Mouse (Mus musculus): ENCODE measurements around the gene Adpgk. TPM values are rescaled to one million over a fixed set of nuclear protein-coding genes. Genes with fewer than 3 reads are reported as not detected.

Gene Adpgk
- polyA plus RNA-seq, 1 experiment from 2014 or later = 26.7 TPM

DNA sequence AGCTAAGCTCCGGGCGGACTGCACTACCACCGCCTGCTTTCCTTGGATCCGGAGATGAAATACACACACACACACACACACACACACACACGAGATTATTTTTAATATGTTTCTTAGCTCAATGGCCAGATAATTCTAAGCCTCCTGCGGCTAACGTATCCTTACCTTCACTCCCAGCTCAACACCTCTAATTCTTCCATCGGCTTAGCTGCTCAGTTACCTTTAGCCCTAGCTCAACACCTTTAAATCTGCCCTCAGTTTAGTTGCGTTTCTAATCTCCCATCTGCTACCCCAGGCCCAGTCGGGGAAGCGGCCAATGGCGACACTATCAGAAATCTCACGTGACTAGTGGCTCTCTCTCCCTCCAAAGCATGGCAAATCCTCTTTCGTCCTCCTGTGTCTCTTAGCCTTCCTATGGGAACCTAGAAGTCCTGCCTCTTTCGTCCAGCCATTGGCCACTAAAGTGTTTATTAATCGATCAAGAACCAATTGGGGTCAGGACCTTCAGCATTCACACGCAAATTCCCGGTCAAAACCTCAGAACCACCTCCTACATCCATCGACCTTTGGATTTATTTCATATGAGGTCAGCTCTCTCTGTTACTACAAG is 16.4 kb upstream of the Adpgk start:
- H3K27ac ChIP-seq (ENCODE audit: low read length) = no peak overlapping the region
- no peak for ATAC-seq
- no peak for TF ChIP-seq CTCF (IDR thresholded peaks at IDR 0.05)
- TF ChIP-seq EP300 (IDR thresholded peaks at IDR 0.05) = no peak

DNA sequence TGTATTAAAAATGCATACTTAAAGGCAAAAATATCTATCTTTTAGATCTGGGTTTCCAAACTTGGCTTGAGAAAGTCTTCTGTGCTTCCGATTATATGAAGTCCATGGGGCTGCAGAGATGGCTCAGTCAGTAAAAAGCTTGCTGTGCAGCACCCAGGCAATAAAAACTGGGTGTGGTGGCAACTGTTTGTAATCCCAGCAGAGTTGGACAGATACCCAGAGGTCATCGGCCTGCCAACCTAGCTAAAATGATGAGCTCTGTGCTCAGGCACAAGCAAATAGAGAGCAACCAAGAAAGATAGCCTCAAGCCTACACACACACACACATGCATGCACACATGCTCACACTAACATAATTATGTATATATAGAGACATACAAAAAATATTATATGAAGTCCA is 13.2 kb upstream of the Adpgk start:
- Histone ChIP-seq H3K9ac (replicated peaks; ENCODE audit: low read depth) (no peak overlapping the region), H3K4me3 (ENCODE audit: low read depth, low read length) (no peak overlapping the region), H3K27ac (ENCODE audit: low read length) (no peak overlapping the region), H3K9me3 (ENCODE audit: low read length) (no peaks in the 10 kb centered on the region), H3K4me2 (replicated peaks; ENCODE audit: low read depth, low read length) (no peak overlapping the region), H3K36me3 (ENCODE audit: insufficient read depth, low read length) (no peaks in the 10 kb centered on the region), H3K27me3 (replicated peaks; ENCODE audit: insufficient read depth, low read length) (no peaks in the 10 kb centered on the region), H3K4me1 (ENCODE audit: insufficient read depth, low read depth, low read length) (no peaks in the 10 kb centered on the region)
- ATAC-seq (no peak), DNase-seq (ENCODE audit: low spot score) (no peak)
- TF ChIP-seq EP300 (IDR thresholded peaks at IDR 0.05) = no peak
- TF ChIP-seq CTCF (IDR thresholded peaks at IDR 0.05) = no peak
- 86% methylated on average over 2 of the region's 2 CpGs for WGBS

More for the DNA sequence above, 16.4 kb upstream of the Adpgk start:
- Histone ChIP-seq H3K36me3 (ENCODE audit: insufficient read depth, low read length) (no peaks in the 10 kb centered on the region), H3K4me1 (ENCODE audit: insufficient read depth, low read depth, low read length) (peaks cover 4% of the 10 kb centered on the region; the same call in 1 of the 2 replicates), H3K9me3 (ENCODE audit: low read length) (no peaks in the 10 kb centered on the region), H3K27me3 (replicated peaks; ENCODE audit: insufficient read depth, low read length) (no peaks in the 10 kb centered on the region), H3K4me2 (replicated peaks; ENCODE audit: low read depth, low read length) (no peak overlapping the region), H3K4me3 (ENCODE audit: low read depth, low read length) (no peak overlapping the region), H3K9ac (replicated peaks; ENCODE audit: low read depth) (no peak overlapping the region)
- DNase-seq (ENCODE audit: low spot score) = no peak
- 83% methylated on average over 19 of the region's 19 CpGs for WGBS

DNA sequence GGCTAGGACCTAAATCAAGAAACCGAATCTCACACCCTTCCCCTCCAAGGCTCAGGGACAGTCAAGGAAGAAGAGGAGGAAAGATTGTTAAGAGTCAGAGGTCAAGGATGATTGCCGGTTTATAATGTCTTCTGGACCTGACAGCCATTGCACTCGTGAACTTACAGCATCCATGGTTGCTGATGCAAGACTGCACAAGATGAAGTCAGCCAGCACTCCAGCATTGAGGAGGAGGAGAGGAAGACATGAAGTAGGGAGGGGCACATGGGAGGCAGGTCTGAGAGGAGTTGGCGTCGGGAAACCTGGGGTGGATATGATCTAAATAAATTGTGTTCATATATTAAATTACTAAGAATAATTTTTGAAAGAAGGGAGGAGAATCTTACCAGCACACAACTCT is 12.7 kb upstream of the Adpgk start:
- Histone ChIP-seq H3K9ac (replicated peaks; ENCODE audit: low read depth) (no peak overlapping the region), H3K36me3 (ENCODE audit: insufficient read depth, low read length) (no peaks in the 10 kb centered on the region), H3K9me3 (ENCODE audit: low read length) (no peaks in the 10 kb centered on the region), H3K27me3 (replicated peaks; ENCODE audit: insufficient read depth, low read length) (no peaks in the 10 kb centered on the region), H3K27ac (ENCODE audit: low read length) (no peak overlapping the region), H3K4me3 (ENCODE audit: low read depth, low read length) (no peak overlapping the region), H3K4me2 (replicated peaks; ENCODE audit: low read depth, low read length) (no peak overlapping the region), H3K4me1 (ENCODE audit: insufficient read depth, low read depth, low read length) (no peaks in the 10 kb centered on the region)
- no peak for DNase-seq (ENCODE audit: low spot score)
- WGBS = 53% methylated on average over 5 of the region's 5 CpGs
- ATAC-seq = no peak
- TF ChIP-seq CTCF (IDR thresholded peaks at IDR 0.05) (no peak), EP300 (IDR thresholded peaks at IDR 0.05) (no peak)

DNA sequence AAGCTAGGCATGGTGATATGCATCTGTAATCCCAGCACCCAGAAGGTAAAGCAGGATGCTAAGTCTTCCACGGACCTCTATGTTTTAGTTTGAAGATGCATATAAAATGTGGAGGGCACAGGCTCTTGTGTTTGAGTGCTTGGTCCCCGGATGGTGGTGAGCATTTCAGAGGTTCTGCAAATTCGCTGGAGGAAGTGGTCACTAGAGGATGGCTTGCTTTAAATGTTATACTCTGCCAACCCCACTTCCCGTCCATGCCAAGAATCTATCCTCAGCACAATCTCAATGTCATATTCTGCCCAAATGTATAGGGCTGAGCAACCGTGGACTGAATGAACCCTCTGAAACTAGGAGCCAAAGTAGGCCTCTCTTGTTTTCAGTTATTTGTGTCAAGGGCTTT is 10.5 kb upstream of the Adpgk start:
- no peaks in the 10 kb centered on the region for H3K4me1 ChIP-seq (ENCODE audit: insufficient read depth, low read depth, low read length)
- H3K27ac ChIP-seq (ENCODE audit: low read length) = no peak overlapping the region
- no peaks in the 10 kb centered on the region for H3K27me3 ChIP-seq (replicated peaks; ENCODE audit: insufficient read depth, low read length)
- H3K9me3 ChIP-seq (ENCODE audit: low read length) = no peaks in the 10 kb centered on the region
- H3K4me3 ChIP-seq (ENCODE audit: low read depth, low read length) = no peak overlapping the region
- no peak overlapping the region for H3K4me2 ChIP-seq (replicated peaks; ENCODE audit: low read depth, low read length)
- H3K36me3 ChIP-seq (ENCODE audit: insufficient read depth, low read length) = no peaks in the 10 kb centered on the region
- ATAC-seq = no peak
- TF ChIP-seq EP300 (IDR thresholded peaks at IDR 0.05) (no peak), CTCF (IDR thresholded peaks at IDR 0.05) (no peak)
- H3K9ac ChIP-seq (replicated peaks; ENCODE audit: low read depth) = no peak overlapping the region
- 83% methylated on average over 5 of the region's 5 CpGs for WGBS
- DNase-seq (ENCODE audit: low spot score) = no peak

DNA sequence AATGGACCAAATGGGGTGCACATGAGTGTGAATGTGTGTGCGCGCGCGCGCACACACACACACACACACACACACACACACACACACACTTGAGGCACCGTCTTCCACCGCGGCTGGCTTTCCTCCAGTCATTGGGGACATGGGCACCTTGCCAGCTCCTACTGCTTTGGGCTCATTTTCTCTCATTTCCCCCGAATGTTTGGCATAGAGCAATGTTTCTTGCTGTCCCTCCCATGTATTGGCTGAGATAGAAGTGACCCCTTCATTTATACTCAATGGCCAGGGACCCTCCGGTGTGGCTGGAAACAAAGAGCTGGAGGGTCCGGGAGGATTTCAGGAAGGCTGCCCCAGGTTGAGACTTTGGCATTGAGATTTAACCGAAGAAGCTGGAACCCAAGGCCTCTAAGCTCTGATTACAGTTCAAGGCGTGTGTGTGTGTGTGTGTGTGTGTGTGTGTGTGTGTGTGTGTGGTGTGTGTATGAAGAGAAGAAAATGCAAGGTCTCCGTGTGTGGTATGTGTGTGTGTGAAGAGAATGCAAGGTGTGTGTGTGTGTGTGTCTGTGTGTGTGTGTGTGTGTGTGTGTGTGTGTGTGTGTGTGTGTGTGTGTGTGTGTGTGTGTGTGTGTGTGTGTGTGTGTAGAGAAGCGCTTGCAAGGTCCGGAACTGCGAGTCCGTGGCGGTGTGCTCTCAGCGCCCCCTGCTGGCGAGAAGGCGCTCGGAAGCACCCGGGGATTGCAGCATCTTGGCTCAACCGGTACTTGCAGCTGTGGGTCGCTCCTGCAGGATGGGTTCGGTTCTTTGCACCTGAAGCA is 9.3 kb upstream of the Adpgk start:
- no peak overlapping the region for H3K4me3 ChIP-seq (ENCODE audit: low read depth, low read length)
- H3K9ac ChIP-seq (replicated peaks; ENCODE audit: low read depth) = no peak overlapping the region
- peak; percentile 86 for TF ChIP-seq CTCF (IDR thresholded peaks at IDR 0.05)
- no peak for TF ChIP-seq EP300 (IDR thresholded peaks at IDR 0.05)
- 33% methylated on average over 20 of the region's 27 CpGs for WGBS
- H3K36me3 ChIP-seq (ENCODE audit: insufficient read depth, low read length) = no peaks in the 10 kb centered on the region
- no peak overlapping the region for H3K27ac ChIP-seq (ENCODE audit: low read length)
- H3K4me2 ChIP-seq (replicated peaks; ENCODE audit: low read depth, low read length) = peak overlapping the region; percentile 25; the same call in 1 of the 2 replicates
- no peaks in the 10 kb centered on the region for H3K4me1 ChIP-seq (ENCODE audit: insufficient read depth, low read depth, low read length)
- H3K27me3 ChIP-seq (replicated peaks; ENCODE audit: insufficient read depth, low read length) = no peaks in the 10 kb centered on the region
- DNase-seq (ENCODE audit: low spot score) = peak; percentile 89
- no peaks in the 10 kb centered on the region for H3K9me3 ChIP-seq (ENCODE audit: low read length)
- peak; percentile 79 for ATAC-seq

DNA sequence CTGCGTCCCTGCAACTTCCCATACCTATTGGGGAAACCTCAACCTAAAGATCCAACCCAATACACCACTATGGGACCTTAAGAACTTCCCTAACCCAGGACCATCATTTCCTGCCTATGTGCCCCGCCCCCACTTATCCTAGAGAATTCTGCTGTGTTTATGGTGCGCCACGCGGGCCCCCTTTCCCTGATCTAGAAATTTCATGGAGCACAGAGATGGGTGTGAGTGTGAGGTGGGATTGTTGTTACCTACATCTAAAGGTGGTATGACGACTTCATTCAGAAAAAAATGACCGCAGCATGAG is 8.7 kb upstream of the Adpgk start:
- WGBS = 36% methylated on average over 7 of the region's 7 CpGs
- DNase-seq (ENCODE audit: low spot score) = no peak
- TF ChIP-seq CTCF (IDR thresholded peaks at IDR 0.05) (no peak), EP300 (IDR thresholded peaks at IDR 0.05) (no peak)

More for the DNA sequence above, 8.7 kb upstream of the Adpgk start:
- Histone ChIP-seq H3K27ac (ENCODE audit: low read length) (no peak overlapping the region), H3K4me3 (ENCODE audit: low read depth, low read length) (no peak overlapping the region), H3K4me2 (replicated peaks; ENCODE audit: low read depth, low read length) (no peak overlapping the region), H3K4me1 (ENCODE audit: insufficient read depth, low read depth, low read length) (no peaks in the 10 kb centered on the region), H3K9me3 (ENCODE audit: low read length) (no peaks in the 10 kb centered on the region), H3K27me3 (replicated peaks; ENCODE audit: insufficient read depth, low read length) (no peaks in the 10 kb centered on the region), H3K9ac (replicated peaks; ENCODE audit: low read depth) (no peak overlapping the region), H3K36me3 (ENCODE audit: insufficient read depth, low read length) (no peaks in the 10 kb centered on the region)
- ATAC-seq = peak; percentile 16; the same call in 1 of the 2 replicates

All from lung, postnatal 0 days (tissue).